Mouse (Mus musculus) embryo, embryonic 10 days (tissue): ENCODE results near the gene Cat.
A peak's percentile ranks its signal among the peaks of the same experiment; 100 is the strongest.

Experiments
- DNase-seq: peaks from one replicate; pipeline ENCODE4 v3.0.0-alpha.2; 2015; ENCODE audit warnings: low spot score

The Cat gene

DNA sequence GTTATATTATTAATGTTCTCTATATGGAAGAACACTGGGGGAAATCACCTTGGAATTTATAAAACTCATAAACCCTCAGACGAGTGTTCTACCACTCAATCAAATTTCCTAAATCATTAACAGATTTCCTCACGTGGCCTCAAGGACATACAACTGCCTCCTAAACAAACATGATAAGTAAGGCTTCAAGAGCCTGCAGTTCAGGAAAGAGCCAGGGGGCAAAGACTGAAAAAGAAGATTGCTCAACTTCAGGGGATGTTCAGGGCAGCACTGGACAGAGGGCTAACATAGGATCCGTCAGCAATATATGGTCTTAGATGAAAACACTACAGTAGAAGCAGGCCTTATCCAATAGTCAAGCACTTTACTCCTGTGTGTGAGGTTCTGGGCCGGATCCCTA, 7.5 kb downstream of the Cat start:
- DNase-seq: no peak

DNA sequence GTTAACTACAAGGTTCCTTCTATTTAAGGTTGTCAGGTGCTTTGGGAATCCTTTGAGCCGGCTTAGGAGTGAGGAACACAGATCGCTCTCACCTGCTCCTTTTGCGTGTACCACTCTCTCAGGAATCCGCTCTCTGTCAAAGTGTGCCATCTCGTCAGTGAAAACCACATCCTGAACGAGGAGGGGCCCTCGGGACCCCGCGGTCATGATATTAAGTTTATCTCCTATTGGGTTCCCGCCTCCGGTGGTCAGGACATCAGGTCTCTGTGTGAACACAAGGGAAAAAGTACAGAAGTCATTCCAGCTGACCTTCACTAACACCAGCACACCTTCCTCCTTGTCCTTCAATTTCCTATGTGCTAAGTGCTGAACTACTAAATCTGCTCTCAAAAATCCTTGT, 8.3 kb downstream of the Cat start:
- no peak for DNase-seq

DNA sequence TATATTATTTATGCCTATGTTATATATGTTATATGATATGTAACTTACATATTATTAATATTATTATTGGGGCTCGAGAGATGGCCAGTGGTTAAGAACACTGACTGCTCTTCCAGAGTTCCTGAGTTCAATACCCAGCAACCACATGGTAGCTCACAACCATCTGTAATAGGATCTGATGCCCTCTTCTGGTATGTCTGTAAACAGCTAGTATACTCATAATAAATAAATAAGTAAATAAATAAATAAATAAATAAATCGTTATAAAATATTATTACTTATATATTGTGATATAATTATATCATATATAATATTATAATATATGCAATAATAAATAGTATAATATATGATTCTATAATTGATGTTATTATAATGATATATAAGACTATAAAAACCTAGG, 8.8 kb downstream of the Cat start:
- no peak for DNase-seq

DNA sequence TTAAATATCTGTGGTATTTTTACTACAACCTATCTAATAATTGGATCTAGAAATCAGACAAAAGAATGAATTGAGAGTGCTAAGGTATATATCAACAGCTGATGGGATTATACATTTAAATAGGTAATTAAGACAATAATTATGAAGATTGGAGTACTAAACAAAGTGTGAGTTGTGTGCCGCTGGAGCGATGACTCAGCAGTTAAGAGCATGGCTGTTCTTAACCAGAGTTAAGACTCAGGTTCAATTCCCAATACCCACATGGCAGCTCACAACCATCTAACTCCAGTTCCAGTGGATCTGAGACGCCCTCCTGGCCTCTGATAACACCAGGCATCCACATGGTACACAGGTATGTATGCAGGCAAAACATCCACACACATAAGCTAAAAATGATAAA, 11.6 kb downstream of the Cat start:
- no peak for DNase-seq

DNA sequence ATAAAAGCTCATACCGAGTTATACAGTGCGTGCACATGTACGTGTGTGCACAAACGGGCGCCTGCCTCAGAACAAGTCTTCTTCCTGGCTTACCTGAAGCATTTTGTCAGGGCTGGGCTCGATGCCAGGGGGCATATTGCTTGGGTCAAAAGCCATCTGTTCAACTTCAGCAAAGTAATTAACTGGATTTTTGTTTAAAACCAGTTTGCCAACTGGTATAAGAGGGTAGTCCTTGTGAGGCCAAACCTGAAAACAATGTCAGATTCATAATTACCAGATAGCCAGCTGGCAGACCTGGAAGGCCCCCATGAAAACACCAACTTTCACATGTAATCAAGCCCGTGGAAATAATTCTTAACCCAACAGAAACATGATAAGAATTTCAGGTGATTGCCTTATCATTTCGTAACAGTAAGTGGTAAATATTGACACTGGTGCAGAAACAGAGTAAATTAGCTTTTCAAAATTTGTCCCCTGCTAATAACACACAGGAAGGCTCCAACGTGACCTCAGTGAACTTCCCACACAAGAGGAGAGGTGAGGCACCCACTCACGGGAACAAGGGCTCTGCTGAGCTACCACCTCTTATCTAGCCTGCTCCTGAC, 17.9 kb downstream of the Cat start:
- no peak for DNase-seq

DNA sequence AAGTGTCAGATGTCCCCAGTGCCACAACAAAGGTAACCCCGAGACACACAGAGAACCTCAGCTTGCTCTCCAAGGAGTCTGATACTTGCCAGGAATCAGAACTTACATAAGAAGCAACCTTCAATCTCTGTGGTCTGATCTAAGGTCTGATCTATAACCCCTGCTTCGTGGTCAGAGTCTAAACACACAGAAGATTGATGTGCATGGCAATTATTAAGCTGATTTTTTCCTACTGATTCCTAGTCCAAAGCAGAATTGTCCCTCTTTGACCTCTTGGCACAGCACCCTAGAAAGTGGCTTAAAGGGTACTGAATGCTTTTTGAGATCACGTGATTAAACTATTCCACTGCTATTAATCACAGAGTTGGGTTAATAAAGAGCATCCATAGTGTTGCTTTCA, 18.7 kb downstream of the Cat start:
- DNase-seq: no peak

DNA sequence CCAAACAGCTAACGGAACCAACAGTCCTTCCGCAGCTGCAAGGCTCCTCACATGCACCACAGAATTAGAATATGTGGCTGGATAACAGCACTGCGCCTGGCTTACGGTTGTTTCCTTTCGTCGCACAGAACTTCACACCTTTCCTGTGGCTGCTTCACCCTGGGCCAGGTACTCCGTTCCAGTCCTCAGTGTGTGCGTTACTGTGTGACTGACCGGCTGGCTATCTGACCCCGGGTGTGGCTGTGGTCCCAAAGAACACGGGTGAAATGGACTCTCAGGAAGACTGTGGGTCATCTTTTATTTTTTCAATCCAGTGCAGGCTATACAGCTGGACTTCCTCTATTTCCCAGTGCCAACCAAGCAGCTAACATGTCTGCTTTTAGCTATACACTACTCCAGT, 19.5 kb downstream of the Cat start:
- no peak for DNase-seq

DNA sequence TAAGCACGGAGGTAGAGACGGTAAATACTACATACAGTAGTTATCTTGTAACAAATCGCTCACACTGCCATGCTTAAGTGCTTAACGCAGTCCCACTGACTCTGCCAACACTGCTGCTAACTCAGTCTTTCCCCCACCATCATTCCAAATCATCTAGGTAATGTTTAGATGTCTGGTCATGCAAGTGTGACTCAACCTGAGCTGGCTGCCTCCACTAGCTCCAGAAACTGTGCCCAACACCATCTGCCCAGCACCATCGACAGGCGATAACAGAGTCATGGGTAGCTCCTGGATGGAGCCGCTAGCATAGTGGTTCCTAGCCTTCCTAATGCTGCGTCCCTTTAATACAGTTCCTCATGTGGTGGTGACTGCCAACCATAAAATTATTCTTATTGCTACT, 20.4 kb downstream of the Cat start:
- no peak for DNase-seq

DNA sequence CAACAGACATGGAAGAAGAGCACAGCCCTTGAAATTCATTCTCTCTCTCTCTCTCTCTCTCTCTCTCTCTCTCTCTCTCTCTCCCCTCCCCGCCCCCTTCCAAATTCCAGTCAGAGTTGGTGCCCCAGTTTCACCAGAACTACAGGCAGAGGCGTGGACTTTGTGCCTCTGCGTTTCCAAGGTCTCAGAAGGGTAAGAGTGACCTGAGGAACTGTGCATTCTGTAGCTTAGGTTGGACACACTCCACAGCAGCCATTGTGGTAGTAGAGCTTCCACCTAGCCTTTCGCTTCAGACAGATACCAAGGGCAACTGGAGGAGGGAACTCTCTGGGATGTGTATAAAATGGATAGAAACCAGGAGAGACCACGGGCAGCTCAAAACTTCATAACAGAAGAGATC, 22.2 kb downstream of the Cat start:
- DNase-seq: no peak

DNA sequence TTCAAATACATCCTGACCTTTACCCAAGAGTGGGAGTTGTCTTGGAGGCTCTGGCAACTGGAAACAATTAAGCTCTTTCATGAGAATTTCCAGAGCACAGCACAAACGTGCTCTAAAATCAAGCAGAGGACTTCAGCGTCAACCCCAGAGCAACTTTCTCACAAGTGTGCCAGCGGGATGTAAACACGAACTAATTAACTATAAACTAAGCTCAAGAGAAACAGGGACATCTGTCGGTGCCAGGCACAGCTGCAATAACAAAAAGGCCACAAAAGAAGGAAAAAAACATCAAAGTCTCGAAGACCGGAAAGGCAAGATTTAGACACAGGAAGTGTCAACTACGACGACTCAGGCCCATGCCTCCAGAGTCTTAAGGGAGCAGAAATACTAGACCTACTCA, 23.2 kb downstream of the Cat start:
- DNase-seq: peak; percentile 58

DNA sequence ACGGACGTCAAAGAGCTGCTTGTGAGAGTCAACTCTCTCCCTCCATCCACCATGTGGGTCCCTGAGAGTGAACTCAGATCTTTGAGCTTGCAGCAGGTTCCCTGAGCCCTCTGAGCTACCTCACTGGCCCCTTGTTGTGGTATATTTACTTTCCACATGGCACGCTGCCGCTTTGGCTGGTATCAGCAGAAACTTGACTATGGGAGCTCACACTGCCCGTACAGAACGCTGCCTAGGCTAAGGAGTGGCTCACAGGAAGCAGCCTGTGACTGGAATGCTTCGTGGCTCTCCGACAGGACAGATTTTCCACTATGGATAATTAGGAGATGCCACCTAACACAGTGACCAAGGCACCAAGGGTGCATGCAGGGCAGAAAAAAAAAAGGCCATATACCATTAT, 23.8 kb downstream of the Cat start:
- DNase-seq: no peak

DNA sequence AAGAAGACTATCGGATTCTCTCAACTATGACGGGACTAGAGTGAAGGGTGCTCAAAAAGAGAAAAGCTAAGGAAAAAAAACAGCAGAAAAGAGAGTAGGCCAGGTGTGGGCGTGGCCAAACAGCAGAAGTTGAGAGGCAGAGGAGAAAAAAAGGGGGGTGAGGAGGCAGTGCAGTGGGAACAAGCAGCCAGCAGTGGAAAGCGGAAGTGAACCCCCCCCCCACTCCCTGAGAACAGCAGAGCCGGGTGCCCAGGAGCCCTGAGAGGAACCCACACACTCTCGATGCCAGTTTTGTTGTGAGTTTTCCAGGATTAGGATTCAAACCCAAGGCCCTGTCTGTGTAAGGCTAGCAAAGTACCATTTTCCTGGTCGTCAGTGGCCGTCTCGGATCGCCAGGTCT, 25.9 kb downstream of the Cat start:
- no peak for DNase-seq

DNA sequence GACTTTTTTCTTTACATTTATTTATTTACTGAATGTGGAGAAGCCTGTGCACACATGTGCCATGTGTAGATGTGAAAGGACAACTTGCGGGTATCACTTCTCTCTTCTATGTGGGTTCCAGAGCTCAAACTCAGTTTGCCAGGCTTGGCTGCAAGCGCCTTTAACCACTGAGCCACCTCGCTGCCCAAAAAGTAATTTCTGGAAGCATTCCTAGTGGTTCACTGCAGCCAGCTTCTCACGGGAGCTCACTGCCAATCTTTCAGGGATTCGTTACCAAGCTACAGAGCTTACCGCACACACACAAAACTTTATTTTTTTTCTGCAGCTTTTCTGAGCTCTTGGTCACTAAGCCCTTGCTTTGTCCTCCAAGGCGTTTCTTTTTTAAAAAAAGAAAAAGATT, 27.3 kb downstream of the Cat start:
- no peak for DNase-seq

DNA sequence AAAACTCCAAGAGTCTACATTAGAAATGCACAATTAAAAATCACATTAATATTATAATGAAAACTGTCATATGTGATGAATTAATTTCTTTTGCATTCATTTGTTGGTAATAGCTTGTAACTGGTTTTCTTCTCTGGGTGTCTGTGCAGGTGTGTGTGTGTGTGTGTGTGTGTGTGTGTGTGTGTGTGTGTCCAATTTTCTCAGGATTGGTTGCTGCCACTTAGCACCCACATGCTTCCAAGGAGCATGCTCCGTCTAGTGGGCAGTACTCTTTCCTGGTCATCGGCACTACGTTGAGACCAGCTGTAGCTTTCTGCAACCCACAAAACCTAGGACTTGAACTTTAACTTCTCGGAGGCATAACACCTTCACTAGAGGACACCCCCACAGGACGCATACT, 27.9 kb downstream of the Cat start:
- no peak for DNase-seq

DNA sequence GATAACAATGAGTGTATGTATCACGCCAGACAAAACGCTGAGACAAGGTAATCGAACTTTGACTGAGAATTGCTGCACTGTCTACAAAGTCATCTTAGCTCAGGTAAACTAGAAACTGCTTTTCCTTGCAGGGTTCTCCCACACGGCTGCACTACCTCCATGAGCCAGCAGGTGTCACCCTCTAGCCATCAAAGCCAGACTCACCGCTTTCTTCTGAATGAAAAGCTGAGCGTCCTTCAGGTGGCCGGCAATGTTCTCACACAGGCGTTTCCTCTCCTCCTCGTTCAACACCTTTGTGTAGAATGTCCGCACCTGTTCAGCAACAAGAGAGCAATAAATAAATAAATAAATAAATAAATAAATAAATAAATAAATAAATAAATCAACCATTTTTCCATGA, 28.3 kb downstream of the Cat start:
- DNase-seq: peak; percentile 90

DNA sequence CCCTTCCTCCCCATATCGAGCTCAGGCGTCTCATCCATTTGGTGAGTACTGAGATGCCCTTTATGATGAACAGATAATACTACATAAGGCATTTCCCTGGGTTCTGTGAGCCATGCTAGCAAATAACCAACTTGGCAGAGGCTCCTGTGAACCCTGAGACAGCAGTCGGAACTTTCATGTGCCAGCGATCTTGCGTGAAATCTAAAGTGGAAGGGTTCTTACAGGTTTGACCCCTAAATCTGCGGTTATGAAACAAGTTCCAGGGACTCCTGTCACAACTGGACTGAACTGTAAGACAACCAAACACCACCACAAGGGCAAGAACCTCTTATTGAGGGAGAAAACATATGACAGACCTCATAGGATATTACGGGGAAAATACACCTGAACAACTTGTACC, 29.2 kb downstream of the Cat start:
- DNase-seq: no peak

DNA sequence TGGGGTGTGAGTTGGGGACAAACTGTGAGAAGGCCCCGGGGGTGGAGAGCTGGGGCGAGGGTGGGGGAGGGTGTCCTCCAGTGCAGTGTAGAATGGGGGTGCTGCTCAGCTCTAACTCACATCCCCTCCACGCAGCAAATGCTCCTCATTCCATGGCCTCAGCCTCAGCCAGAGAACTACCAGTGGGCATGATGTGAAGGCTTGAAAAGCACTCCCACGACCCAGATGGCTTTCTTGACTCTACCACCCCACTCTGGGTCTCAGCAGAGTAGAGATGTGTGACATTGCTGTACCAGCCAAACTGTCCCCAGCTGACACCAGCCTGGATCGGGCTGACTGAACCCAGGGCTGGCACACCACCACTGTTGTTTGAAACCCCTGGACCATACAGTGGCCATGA, 32.4 kb downstream of the Cat start:
- no peak for DNase-seq

DNA sequence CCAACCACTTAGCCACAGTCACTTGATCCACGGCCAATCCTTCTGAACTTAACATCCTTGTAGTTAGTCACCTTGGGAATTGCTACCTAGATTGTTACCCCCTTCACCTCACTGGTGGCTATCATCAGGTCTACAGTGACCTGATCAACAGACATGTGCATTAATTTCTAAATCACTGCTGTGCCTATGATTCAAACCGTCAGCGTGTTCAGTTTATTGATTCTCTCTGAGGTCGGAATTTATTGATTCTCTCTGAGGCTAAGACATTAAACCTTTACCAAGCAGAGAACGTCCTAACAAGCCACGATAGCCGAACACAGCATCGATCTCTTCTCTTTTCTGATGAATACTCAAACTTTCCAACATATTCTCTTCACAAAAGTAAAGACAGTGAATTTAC, 34.7 kb downstream of the Cat start:
- no peak for DNase-seq

DNA sequence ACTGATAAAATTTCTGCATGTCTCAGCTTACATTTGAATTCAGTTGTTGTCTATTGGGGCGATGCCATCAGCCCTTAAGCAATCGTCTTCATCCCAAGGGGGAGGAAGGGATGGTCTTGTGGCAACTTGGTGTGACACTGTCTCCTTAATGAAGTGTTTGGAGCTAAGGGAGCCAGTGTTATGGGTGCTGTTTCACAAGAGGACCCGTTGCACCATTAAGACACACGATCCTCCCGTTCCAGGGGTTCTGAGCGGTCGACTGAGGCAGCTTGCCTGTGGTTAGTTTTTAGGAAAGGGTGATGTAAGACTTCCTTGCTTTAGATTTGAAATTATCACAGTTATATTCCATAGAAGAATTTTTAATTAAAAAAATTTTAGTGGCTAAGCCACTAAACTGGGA, 35.1 kb downstream of the Cat start:
- no peak for DNase-seq

DNA sequence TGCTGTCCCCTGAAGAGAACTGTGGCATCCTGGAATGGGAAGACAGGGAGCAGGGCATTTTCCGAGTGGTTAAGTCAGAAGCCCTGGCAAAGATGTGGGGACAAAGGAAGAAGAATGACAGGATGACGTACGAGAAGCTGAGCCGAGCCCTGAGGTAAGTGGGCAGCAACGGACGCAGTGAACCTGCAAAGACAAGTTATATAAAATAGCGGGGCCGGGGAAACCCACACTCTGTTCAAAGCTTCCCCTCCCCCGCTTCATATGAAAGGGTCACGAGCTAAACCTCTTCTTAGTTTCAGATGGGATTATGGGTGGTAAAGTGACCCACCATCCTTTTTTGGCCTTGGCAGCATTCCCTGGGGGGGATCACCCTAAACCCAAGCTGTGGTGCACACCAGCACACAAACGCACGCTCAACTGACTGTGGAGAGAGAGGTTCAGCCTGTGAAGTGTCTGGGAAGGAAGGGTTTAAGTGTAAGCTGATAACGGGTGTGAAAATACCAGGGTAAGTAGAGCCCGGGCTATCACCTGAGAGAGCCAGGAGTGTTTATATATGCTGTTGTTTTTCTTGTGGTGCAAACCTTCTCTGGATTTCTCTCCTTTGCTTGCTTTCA, 35.9 kb downstream of the Cat start:
- no peak for DNase-seq

DNA sequence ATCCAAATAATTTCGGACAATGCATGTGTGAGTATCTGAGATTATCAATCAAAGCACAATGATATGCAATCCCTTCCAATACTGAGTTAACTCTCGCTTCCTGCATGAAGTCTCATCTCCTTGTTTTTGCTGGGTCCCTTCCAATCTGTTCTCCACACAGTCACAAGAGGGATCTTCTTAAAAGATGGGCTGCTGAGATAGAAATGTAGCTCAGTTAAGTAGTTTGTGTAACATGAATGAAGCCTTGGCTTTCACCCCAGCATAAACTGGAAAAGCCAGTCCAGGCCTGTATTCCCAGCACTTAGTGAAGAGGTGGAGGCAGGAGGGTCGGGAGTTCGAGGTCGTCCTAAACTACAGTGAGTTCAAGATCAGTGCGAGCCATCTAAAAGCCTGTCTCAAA, 38.6 kb downstream of the Cat start:
- no peak for DNase-seq

DNA sequence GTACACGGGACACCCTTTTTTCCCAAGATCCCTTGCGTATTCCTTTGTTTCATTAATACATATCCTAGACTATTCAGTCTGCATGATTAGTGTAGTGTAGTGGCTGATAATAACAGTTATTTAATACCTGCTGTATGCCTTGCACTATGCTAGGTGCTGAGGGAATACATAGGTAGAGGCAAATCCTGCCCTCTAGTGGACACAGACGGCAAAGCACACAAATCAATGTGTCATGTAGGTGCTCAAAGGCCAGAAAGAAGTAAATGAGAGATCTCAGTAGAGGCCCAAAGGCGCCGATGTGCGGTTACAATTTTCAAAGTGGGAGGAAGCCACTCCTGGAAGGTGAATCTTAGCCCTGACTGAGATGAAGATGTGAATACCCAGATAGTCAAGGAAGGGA, 39.2 kb downstream of the Cat start:
- peak; percentile 83 for DNase-seq

DNA sequence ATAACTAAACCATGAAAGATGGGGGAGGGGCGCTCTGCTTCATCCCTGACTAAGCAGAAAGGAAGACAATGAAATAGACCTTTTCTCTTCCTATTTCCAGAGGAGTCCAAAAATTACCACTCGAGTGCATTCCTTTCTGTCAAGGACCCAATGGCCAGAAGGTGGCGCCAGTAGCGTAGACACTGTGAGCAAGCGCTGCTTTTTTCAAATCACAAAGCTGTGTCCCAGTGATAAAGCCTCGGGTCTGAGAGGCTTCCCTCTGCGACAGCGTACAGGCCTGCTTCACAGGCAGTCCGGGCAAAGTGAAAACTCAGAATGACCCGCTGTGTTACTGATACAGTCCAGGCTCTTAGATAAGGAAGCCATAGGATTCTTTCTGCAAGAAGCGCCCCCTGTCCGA, 45.2 kb downstream of the Cat start:
- DNase-seq: peak; percentile 96

DNA sequence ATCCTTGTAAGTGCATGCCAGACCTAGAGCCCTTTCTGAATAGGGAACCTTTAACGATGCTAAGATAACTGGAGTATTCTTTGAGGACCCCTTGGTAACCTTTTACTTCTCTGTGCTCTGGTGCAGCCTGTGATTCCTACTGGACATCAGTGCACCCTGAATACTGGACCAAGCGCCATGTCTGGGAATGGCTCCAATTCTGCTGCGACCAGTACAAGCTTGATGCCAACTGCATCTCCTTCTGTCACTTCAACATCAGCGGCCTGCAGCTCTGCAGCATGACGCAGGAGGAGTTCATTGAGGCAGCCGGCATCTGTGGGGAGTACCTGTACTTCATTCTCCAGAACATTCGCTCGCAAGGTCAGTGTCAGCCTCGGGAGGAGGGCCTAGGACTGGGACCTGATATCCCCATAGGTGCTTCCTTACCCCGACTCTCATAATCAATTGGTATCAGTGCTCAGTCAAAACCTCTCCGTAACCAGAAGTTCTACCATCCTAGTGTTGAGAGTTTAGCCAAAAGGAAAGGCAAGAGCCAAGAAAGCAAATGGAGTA, 45.8 kb downstream of the Cat start:
- DNase-seq: no peak
